Mouse (Mus musculus): ENCODE results near the gene Kera. TPM values are rescaled to one million over a fixed set of nuclear protein-coding genes. Genes with fewer than 3 reads are reported as not detected.

Gene Kera
- total RNA-seq, 2 experiments from 2014 or later = not detected

Other genes starting within 250 kb of the Kera start
- gene Dcn, start 127.3 kb upstream of the Kera start, total RNA-seq (2021) = 100 to 1,000 TPM; 381 to 431 TPM
- gene Lum, start 41.8 kb upstream of the Kera start, total RNA-seq (2021) = 10 to 100 TPM; 55.6 to 72.7 TPM
- gene Epyc, start 37.2 kb downstream of the Kera start, total RNA-seq (2021) = under 1 TPM; 0.50 to 0.52 TPM
- not detected for gene Ccer1, start 86.2 kb downstream of the Kera start, total RNA-seq (2021)
- gene C030005K15Rik, start 119.9 kb downstream of the Kera start, total RNA-seq (2021) = not detected